Mouse (Mus musculus) brown adipose tissue, adult 24 weeks (tissue): ENCODE results near the gene Lrrc17. TPM values are rescaled to one million over a fixed set of nuclear protein-coding genes. Genes with fewer than 3 reads are reported as not detected.
"Not testable (repeated sequence)": the region's sequence is repeated elsewhere in the genome, so short reads cannot be mapped to it uniquely, and the experiment has no call there.

Source experiments
- H3K27ac ChIP-seq: fragments of 200-500 bp; replicated peaks from 2 replicates; pipeline ENCODE4 v1.5.1; 2012; ENCODE audit warnings: low read depth, mild to moderate bottlenecking, low read length
- H3K4me1 ChIP-seq: fragments of 200-500 bp; 2 replicates; pipeline ENCODE4 v1.6.1; 2012; ENCODE audit warnings: low read length, mixed read lengths; ENCODE audit not compliant: control insufficient read depth, insufficient read depth, insufficient read length
- H3K4me3 ChIP-seq: fragments of 200-500 bp; 2 replicates; pipeline ENCODE4 v1.5.1; 2012; ENCODE audit warnings: low read depth, mild to moderate bottlenecking, low read length, moderate library complexity; ENCODE audit not compliant: insufficient read depth
- polyA plus RNA-seq: library from polyadenylated mRNA; stranded (reverse); fragments of >200 nt; gene quantifications from 2 replicates; pipeline ENCODE4 v1.2.4, GENCODE M21; 2012; ENCODE audit not compliant: missing spikeins, insufficient read depth, insufficient read length

Lrrc17 gene
- polyA plus RNA-seq, 1 experiment, result 2.4 TPM

DNA sequence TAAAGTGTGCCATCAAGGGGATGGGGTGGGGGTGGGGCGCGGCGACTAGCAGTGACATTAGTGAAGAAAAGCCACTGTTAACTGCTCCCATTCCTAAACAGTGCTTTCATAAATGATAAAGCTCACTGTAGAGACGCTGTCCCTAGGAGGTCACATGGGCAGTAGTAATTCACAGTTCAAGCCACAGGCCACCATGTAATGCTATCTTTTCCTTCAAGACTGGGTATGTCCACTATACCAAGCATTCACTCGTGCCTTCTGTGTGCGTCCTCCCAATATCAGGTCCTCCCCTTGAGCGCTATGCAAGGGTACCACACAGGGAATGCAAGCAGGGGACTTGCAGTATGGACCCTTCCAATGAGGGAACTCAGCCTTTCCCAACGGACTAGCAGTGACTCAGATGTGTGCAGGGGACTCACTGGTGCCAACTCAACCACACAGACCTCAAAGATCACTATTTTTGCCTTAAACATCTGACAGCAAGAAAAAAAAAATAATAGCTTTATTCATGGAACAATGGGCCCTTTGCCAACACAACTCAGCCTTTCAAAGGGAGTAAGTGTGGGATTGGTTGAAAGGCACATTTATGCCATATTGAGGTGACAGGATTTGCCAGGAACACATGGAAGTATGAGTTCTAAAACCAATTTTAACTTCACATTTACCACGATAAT is 22.2 kb downstream of the Lrrc17 start:
- Histone ChIP-seq H3K27ac (no peak overlapping the region), H3K4me3 (no peak overlapping the region), H3K4me1 (no peaks in the 10 kb centered on the region)

DNA sequence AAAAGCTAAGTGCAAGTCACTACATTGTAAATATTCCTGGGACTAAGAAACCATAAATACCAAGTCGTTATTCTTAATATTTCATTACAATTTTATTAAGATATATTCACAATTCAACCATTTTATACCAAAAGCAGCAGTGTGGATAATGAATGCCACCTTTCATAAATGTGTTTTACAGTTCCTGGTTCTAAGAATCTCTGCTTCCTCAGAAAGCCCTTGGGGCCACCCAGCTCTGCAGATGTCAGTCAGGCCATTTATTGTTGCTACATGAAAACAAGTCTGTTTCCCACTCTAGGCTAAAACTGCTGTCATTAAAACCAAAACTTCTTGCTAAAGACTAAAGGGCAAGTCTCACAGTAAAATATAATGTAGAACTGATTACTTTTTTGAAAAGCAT is 24.4 kb downstream of the Lrrc17 start:
- Histone ChIP-seq H3K27ac (no peak overlapping the region), H3K4me3 (no peak overlapping the region), H3K4me1 (no peaks in the 10 kb centered on the region)

DNA sequence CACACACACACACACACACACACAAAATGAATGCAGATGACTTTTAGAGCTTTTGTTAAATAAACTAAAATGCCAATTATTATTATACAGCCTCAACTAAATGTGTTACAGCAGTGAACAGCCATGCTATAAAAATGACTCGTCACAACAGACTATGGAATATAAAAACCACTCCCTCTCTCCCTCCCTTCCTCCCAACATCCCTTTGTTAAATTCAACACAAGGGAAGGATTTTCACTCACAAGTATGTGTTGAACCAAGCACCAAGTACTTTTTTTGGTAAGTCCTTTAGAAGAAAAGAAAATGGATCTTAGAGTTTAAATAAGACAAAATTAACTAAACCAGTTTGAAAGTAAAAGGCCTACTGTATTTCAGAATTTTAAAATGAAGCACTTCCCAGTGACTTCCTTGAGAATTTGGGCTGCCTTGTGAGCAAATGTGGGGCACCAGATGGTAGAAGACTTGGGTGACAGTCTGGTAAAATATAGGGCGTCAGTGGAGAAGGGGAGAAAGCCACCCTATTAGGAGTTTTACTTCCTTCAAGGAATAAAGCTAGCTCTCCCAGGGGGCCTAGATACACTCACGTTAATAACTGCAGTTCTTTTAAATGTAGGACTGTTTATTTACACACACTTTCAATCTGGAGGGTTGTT is 29.5 kb downstream of the Lrrc17 start:
- no peak overlapping the region for H3K27ac ChIP-seq
- no peaks in the 10 kb centered on the region for H3K4me1 ChIP-seq
- H3K4me3 ChIP-seq, result no peak overlapping the region

DNA sequence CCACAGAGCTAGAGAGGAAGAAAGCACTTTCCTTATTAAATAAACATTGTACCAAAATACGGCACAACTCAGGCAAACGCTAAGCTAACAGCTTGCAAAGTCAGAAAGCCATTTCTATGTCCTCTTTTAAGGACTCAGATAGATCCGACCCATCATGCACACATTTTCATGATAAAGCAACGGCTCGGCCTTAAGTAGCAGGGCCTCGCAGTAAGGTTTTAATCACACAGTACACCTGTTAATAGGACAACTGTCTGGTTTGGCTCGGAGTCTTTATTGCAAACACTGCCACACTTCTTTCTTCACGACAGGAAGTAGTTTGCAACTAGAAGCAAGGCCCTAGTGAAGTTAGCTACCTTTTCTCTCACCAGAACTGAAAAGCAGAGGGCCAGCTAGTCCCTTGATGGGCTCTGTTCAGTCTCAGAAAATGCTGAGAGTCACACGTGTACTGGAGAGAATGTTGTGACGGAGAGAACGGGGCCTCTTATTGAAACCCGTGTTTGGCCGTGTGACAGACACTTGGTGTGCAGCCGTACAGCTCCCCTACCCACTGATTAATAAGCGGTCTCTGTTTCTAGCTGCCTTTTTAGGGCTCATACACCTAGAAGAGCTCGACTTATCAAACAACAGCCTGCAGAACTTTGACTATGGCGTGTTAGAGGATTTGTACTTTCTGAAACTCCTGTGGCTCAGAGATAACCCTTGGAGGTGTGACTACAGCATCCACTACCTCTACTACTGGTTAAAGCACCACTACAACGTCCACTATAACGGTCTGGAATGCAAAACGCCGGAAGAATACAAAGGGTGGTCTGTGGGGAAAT is 31.2 kb downstream of the Lrrc17 start:
- no peak overlapping the region for H3K27ac ChIP-seq
- no peaks in the 10 kb centered on the region for H3K4me1 ChIP-seq

DNA sequence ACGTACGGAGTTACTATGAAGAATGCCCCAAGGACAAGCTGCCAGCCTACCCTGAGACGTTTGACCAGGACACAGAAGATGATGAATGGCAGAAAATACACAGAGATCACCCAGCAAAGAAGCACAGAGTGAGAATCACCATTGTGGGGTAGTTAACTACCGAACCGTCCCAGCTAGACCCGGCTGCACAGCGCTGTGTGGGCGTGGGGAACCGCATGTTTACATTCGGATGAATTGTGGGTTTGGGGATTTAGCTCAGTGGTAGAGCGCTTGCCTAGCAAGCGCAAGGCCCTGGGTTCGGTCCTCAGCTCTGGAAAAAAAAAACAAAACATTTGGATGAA is 31.8 kb downstream of the Lrrc17 start:
- Histone ChIP-seq H3K4me3 (no peak overlapping the region), H3K4me1 (no peaks in the 10 kb centered on the region), H3K27ac (no peak overlapping the region)

More for the DNA sequence above, 31.2 kb downstream of the Lrrc17 start:
- H3K4me3 ChIP-seq, result no peak overlapping the region

DNA sequence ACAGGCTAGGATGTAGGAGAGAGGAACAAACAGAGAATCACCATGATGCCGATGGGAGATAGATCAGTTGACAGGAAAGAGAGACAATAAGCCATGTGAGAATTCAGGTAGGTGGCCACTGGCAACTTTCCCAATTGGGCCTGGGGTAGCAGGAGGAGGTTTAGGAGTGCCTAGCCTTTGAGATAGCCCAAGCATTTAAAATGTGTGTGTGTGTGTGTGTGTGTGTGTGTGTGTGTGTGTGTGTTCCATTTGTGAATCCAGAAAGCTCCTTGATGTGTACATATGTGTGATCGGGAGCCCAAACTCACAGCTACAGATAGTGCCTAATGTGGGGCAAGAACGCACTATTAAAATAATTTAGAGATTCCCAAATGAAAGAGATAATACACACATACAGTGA is 34.8 kb downstream of the Lrrc17 start:
- Histone ChIP-seq H3K4me1 (no peaks in the 10 kb centered on the region), H3K27ac (no peak overlapping the region), H3K4me3 (no peak overlapping the region)

DNA sequence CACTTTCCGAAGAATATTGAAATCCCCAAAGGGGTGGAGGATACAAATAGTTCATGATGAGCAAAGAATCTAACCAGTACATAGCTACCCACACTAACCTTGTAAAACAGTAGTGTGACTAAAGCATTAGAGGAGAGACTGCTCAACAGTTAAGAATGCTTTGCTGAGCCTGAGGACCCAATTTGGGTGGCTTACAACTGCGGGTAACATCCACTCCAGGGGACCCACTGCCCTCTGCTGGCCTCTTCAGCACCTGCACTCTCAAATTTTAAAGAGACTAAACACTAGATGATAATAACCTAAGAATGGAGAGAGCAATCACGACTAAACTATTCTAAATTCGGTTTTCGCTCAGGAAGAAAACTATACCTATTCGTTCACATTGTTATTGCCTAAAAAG is 43.4 kb downstream of the Lrrc17 start:
- Histone ChIP-seq H3K4me1 (no peaks in the 10 kb centered on the region), H3K27ac (no peak overlapping the region), H3K4me3 (no peak overlapping the region)

DNA sequence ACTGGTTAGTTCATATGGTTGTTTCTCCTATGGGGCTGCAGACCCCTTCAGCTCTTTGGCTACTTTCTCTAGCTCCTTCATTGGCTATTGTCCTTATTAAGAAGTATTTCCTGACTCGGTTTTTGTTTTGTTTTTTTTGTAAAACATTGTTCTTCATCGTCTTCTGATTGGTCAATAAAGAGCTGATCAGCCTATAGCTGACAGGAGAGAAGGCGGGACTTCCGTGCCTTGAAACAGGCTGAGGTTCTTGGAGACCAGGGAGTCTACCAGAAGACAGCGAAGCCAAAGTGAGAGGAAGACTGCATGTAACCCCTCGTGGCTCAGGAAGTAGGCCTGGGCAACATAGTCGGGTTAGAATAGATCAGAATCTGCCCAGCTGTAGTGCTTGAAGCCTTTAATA is 44.3 kb downstream of the Lrrc17 start:
- Histone ChIP-seq H3K4me1 (no peaks in the 10 kb centered on the region), H3K27ac (no peak overlapping the region), H3K4me3 (no peak overlapping the region)

DNA sequence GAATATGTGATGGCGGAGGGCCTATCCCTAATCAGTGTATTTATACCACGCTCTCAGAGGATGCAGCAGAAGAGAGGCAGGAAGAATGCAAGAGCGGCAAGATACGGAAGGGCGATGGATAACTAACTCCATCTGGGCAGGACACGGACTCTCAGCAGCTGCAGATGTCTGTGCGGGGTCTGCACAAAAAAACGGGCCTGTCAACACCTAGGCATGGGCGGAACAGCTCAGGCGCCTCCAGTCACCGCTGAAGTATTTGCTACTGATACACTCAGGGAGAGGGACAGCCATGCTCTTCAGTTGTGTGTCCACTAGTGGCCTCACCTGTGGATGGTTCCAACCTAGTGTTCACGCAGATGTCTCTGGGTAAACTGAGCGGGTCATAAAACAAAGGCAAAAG is 44.9 kb downstream of the Lrrc17 start:
- no peak overlapping the region for H3K4me3 ChIP-seq
- no peaks in the 10 kb centered on the region for H3K4me1 ChIP-seq
- no peak overlapping the region for H3K27ac ChIP-seq

DNA sequence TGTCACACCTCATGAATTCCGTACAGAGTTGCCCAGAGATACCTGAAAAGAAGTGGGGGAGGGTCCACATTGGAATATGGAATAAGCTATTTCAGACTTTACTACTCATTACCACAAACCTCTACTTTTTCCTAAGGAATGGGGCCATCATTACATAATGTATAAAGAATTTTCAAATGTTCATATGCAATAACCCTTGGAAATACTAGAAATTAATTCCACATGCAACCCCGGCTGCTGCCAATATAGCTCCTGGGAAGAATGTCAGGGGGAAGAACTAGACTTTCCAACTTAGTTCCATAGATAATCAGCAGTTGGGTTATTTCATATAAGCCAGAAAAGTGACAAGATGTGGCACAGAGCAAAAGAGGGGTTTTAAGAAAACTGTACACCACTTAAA is 48.7 kb downstream of the Lrrc17 start:
- Histone ChIP-seq H3K4me1 (no peaks in the 10 kb centered on the region), H3K27ac (no peak overlapping the region), H3K4me3 (no peak overlapping the region)

DNA sequence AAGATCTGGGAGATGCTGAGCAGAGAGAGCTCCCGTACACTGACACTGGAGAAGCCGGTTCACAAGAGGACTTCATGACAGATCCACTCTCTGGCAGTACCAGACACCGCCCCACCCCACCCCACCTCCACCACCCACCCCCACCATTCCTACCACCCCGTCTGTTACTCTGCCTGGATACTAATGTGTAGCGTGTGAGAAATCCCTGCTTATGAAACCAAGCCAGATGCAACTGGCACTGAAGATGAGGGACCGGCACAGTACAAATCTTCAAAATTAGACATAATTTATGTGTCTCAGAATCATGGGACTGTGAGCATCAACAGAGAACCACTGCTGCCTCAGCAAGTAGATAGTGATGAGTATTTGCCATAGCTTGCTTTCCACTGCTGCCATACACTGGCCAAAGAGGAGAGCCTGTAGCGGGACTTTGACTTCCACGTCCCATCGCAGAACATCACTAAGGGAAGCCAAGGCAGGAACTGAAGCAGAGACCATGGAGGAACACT is 49.9 kb downstream of the Lrrc17 start:
- H3K27ac ChIP-seq, result no peak overlapping the region
- no peaks in the 10 kb centered on the region for H3K4me1 ChIP-seq
- no peak overlapping the region for H3K4me3 ChIP-seq

DNA sequence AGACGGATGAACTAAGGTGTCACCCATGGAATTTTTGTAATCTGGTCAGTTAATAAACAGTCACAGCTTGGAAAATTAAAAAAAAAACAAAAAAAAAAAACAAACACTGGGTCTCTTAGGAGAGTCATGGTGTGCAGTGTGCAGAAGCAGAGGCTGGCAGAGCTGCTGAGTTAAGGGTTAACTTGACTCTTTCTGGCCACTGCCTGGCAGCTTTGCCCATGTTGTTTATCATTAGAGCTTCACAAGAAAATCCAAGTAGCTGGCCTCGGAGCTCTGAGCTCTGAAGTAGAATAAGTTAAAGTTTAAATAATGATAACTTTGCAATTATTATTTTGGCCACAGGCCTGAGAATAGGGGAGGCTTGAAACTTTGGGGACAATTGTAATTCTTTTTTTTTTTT is 56.2 kb downstream of the Lrrc17 start:
- H3K27ac ChIP-seq, H3K4me1 ChIP-seq, H3K4me3 ChIP-seq: not testable (repeated sequence)

DNA sequence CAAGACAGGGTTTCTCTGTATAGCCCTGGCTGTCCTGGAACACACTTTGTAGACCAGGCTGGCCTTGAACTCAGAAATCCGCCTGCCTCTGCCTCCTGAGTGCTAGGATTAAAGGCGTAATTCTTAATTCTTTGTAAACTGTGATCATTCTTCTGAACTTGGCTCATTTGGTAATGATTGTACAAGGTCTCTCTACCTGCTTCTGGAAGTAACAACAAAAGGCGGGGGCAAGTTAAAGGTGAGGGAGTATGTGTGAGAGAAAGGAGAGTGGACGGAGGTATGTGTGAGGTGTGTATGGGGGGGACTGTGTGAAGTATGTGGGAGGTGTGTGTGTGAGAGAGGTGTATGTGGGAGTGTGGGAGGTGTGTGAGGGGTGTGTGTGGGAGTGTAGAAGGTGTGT is 56.6 kb downstream of the Lrrc17 start:
- no peak overlapping the region for H3K27ac ChIP-seq
- no peaks in the 10 kb centered on the region for H3K4me1 ChIP-seq
- H3K4me3 ChIP-seq, result no peak overlapping the region

DNA sequence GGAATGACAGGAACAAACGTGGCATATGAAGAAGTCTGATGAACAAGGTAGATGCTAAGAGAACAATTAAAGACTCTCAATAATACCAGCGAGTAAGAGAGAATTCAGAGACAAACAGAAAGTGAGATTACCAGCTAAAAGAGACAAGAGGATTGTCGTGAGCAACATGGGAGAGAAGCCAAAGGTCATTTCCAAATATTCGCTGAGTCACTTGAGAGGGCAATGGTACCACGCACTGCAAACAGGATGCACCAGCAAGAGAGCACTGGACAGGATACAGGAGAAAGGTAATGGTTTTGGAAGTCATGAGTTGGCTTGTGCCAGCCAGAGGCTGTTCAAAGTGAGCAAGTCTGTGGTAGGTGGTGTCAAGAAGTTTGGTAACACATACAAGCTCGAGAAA is 62.6 kb downstream of the Lrrc17 start:
- Histone ChIP-seq H3K27ac (no peak overlapping the region), H3K4me1 (no peaks in the 10 kb centered on the region), H3K4me3 (no peak overlapping the region)

DNA sequence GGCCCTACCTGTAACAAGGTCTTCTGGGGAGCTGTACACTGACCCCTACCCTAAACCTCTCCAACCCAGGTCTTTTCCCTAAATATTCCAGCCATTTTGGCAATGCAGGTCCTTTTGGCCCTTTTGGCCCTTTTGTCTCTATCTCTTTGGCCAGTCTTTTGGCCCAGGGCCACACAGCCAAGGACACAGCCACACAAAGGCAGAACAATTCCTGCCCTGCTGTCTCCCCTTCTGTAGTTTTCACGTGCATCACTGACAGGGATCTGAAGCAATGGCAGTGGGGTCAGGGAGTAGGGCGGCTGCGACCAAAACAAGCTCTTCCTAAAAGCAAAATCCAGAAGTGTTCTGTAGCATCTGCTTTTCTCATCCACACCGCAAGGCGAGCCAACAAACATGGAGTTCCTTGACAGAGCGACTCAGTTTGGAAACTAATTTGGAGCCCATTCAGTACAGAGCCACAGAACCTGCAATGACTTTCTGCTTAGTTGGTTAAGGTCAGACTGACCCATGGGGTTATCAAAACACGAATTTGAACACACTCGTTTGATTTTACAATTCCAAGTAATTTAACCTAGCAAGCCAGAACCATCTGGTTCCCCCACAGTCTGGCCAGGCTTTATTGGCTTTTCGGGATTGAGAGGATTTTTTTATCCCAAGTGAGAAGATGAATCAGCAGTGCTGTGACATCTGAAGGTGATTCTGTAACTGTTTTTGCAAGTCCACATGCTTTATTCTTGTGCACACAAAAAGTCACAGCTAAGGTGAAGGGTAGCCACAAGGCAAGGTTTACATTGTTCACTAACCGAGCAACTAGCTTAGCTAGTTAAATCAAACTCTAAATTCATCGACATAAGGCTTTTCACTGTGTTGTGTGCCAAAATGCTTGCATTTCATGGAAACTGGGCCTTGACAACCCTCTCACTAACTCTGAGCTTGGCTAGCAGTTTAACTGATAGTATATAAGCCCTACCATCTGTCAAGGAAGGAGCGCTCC is 65.2 kb downstream of the Lrrc17 start:
- Histone ChIP-seq H3K27ac (no peak overlapping the region), H3K4me3 (no peak overlapping the region), H3K4me1 (no peaks in the 10 kb centered on the region)
